Mouse (Mus musculus): Measurements from ENCODE around the gene Etfbkmt. TPM values are rescaled to one million over a fixed set of nuclear protein-coding genes. Genes with fewer than 3 reads are reported as not detected.
"Not testable (repeated sequence)": the region's sequence is repeated elsewhere in the genome, so short reads cannot be mapped to it uniquely, and the experiment has no call there.

The Etfbkmt gene
- total RNA-seq, 2 experiments from 2014 or later = 2.9 to 3.0 TPM

GRCm38 (mm10) chr6:149132311-149133077 lies 7.2 kb upstream of the Etfbkmt start:
- peak; percentile 13 to 32 for DNase-seq (ENCODE audit: low spot score in 2 of 2)

- DNase-seq (ENCODE audit: low spot score in 2 of 2) = no peak
These were observed 5.1 kb upstream of the Etfbkmt start for GRCm38 (mm10) chr6:149134391-149135150.

GRCm38 (mm10) chr6:149135631-149136030 lies 4.0 kb upstream of the Etfbkmt start:
- DNase-seq (ENCODE audit: low spot score in 2 of 2) = no peak

- no peak for DNase-seq (ENCODE audit: low spot score in 2 of 2)
These were observed 1.7 kb upstream of the Etfbkmt start for GRCm38 (mm10) chr6:149137936-149138335.

DNA sequence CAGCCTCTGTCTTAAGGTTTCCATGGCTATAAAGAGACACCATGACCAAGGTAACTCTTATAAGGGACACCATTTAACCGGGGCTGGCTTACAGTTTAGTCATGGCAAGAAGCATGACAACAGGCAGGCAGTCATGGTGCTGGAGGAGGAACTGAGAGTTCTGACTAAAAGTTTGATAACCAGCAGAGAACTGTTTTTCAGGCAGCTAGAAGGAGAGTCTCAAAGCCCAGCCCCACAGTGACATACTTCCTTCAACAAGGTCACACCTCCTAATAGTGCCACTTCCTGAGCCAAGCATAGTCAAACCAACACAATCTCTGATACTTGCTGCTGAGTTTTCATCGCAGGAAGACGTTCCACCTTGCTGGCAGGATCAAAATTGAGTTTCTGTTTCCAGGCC lies 638 bp upstream of the Etfbkmt start:
- no peak for DNase-seq (ENCODE audit: low spot score in 2 of 2)

GRCm38 (mm10) chr6:149141393-149142173 lies 1.9 kb downstream of the Etfbkmt start:
- peak; percentile 65 to 73 for DNase-seq (ENCODE audit: low spot score in 2 of 2)

GRCm38 (mm10) chr6:149145143-149145542 lies 5.5 kb downstream of the Etfbkmt start:
- no peak for DNase-seq (ENCODE audit: low spot score in 2 of 2)

GRCm38 (mm10) chr6:149148436-149149229 lies 9.0 kb downstream of the Etfbkmt start:
- no peak for DNase-seq (ENCODE audit: low spot score in 2 of 2)

DNA sequence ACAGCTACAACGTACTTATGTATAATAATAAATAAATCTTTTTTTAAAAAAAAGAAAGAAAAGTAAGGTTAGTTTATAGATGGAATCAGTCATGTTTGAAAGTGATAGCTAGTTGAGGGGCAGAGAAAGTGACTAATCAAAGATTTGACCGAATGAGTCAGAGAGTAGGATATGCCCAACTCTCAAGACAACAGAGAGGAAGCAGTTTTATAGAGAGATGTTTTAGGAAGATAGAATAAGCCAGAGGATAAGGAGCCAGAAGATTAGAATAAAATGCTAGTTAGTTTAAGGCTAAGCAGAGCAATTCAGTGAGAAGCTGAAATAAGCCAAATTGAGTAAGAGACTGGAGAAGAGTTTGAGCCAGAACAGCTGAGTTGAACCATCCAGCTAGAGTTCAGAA lies 12.5 kb downstream of the Etfbkmt start:
- no peak for DNase-seq (ENCODE audit: low spot score in 2 of 2)

GRCm38 (mm10) chr6:149153473-149154115 lies 13.9 kb downstream of the Etfbkmt start:
- DNase-seq (ENCODE audit: low spot score in 2 of 2) = no peak

DNA sequence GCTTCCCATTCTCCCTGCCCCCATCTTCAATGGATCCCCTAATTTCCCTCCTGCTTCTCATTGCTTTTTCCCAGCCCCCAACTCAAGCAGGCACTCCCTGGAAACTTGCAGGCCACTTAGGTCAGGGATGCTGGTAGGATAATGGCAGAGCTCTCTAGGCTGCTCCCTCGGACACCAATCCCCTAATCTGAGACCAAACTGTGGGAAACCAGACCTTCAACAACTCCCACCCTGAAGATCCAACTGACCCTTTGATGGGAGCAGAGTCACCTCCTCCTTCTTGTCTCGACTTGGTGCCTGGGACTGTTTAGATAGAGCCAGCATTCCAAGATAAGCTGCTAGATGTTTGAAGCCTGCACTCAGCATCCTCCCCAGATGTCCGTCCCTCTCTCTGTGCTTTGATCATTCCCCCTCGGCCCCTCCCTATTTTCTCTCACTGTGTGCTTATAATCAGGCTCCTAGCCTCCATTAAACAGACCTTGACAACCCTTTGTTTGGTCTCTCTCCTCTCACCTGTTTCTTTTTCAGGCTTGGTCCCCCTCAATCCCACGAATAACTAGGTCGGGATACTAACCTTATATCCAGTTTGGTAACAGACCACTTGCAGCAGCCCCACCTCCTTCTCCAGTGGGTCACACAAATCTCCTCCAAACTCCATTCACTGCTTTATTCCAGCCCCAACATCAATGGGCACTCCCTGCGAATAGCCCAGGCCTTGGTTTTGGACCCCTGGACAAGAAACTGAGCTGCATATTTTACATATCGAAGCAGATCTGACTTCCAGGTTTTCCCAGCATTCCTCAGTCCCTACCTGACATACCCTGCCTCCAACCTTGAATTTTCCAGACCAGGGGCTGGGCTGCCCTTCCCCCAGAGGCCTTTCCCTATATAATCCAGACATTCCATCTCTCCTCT lies 14.7 kb downstream of the Etfbkmt start:
- DNase-seq (ENCODE audit: low spot score in 2 of 2) = no peak

GRCm38 (mm10) chr6:149155031-149155841 lies 15.6 kb downstream of the Etfbkmt start:
- no peak for DNase-seq (ENCODE audit: low spot score in 2 of 2)

GRCm38 (mm10) chr6:149167038-149167437 lies 27.4 kb downstream of the Etfbkmt start:
- not testable (repeated sequence) for DNase-seq (ENCODE audit: low spot score in 2 of 2)

DNA sequence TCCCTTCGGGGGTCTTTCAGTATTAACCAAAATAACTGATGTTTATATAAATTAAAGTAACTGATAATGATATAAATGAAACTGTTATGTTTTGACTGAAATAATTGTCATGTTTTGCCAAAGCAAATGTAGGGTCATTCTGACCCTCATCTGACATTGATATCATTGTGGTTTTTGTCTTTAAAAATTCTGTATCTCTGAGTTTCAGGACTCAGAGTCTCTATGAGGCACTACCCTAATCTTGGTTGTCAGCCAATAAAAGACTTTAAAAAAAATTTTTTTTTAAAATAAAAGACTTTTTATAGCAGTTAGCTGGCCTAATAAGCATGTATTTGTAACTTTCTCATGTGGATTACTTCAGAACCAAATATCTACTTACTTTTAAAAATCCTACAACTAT lies 28.0 kb downstream of the Etfbkmt start:
- DNase-seq (ENCODE audit: low spot score in 2 of 2) = no peak

- DNase-seq (ENCODE audit: low spot score in 2 of 2) = no peak
These were observed 28.8 kb downstream of the Etfbkmt start for GRCm38 (mm10) chr6:149168436-149168835.

- not testable (repeated sequence) for DNase-seq (ENCODE audit: low spot score in 2 of 2)
These were observed 30.3 kb downstream of the Etfbkmt start for GRCm38 (mm10) chr6:149169965-149170364.

- DNase-seq (ENCODE audit: low spot score in 2 of 2) = no peak
These were observed 34.4 kb downstream of the Etfbkmt start for GRCm38 (mm10) chr6:149173831-149174625.

All from layer of hippocampus, postnatal 14 days (tissue).